Mouse (Mus musculus) neural tube, embryonic 12.5 days (tissue): ENCODE measurements around the gene Nfyc. TPM values are rescaled to one million over a fixed set of nuclear protein-coding genes. Genes with fewer than 3 reads are reported as not detected.

Experiments used
- ATAC-seq: fragments of 200-750 bp; cut with Nextera tagmentation; 2 replicates; pipeline ENCODE4 v1.8.0; 2017; ENCODE audit warnings: low read depth, mild to moderate bottlenecking, moderate TSS enrichment, moderate library complexity; ENCODE audit not compliant: low FRiP score
- H3K27ac ChIP-seq: fragments of 300-500 bp; sonication (generic); 2 replicates; pipeline ENCODE4 v1.5.1; 2016
- H3K27me3 ChIP-seq: fragments of 300-500 bp; sonication (generic); replicated peaks from 2 replicates; pipeline ENCODE4 v1.6.1; 2016; ENCODE audit warnings: mild to moderate bottlenecking
- H3K36me3 ChIP-seq: fragments of 300-500 bp; sonication (generic); 2 replicates; pipeline ENCODE4 v1.6.1; 2016; ENCODE audit warnings: mild to moderate bottlenecking
- H3K4me1 ChIP-seq: fragments of 300-500 bp; sonication (generic); 2 replicates; pipeline ENCODE4 v1.6.1; 2016
- H3K4me2 ChIP-seq: fragments of 300-500 bp; sonication (generic); replicated peaks from 2 replicates; pipeline ENCODE4 v1.6.1; 2016; ENCODE audit warnings: mild to moderate bottlenecking
- H3K4me3 ChIP-seq: fragments of 300-500 bp; sonication (generic); 2 replicates; pipeline ENCODE4 v1.5.1; 2016
- H3K9ac ChIP-seq: fragments of 300-500 bp; sonication (generic); 2 replicates; pipeline ENCODE4 v1.6.1; 2016; ENCODE audit warnings: mild to moderate bottlenecking
- H3K9me3 ChIP-seq: fragments of 300-500 bp; sonication (generic); 2 replicates; pipeline ENCODE4 v1.6.1; 2016; ENCODE audit warnings: mild to moderate bottlenecking
- WGBS: fragments of 180-500 bp; shearing (Covaris S2); methylation state at CpG from one replicate; pipeline ENCODE4 v1.1.7; 2016; 5-methylcytosine and 5-hydroxymethylcytosine counted together
- polyA plus RNA-seq: library from polyadenylated mRNA; unstranded; fragments of >200 nt; fragmentation: Nextera tagmentation; extraction: Ambion mirVana; gene quantifications from 2 replicates; pipeline ENCODE4 v1.2.1, GENCODE M21; 2016

The Nfyc gene
- polyA plus RNA-seq, 1 experiment from 2014 or later, result 104 TPM

DNA sequence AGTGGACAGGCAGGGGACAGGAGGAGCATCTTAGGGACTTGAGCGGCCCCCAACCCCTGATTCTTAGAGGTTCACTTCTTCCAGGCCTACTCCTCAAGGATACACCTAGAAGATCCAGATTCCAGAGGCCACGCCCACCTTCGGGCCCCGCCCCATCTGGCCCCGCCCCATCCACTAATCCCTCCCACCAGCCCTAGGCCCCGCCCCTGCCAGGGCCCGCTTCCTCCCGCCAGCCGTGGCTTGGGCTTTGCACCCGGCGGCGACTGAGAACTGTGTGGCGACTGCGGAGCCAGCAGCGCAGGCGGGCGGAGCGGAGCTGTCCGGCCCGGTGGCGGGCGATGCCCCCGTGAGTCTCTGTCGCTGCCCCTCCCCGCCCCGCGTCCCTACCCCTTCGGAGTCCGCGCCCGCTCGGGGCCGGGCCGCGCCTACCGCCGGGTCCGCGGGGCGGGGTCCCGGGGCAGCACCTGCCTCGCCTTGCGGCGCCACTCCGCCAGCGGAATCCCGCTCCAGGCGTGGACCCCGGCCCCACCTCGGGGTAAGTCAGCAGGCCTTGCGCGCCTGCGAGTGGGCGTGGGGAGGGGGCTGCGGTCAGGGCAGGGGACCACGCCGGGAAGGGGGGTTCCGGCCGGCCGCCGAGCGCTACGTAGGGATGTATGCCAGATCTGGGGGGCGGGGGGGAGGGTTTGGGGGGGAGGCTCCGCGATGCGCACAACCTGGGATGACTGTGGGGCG lies 23.4 kb upstream of the Nfyc start, which contains the start of gene Rims3:
Rims3 (plus strand) TSS at position 229 of the 732 bp plus-strand sequence.
- Histone ChIP-seq H3K9ac (peak within 1 kb of the TSS; percentile 77), H3K36me3 (no peaks in the 10 kb centered on the region), H3K4me1 (peaks cover 26% of the 10 kb centered on the region), H3K4me3 (peak within 1 kb of the TSS; percentile 74), H3K27me3 (peaks cover 22% of the 10 kb centered on the region; the same call in 1 of the 2 replicates), H3K4me2 (peak within 1 kb of the TSS; percentile 98), H3K27ac (no peak within 1 kb of the TSS), H3K9me3 (no peaks in the 10 kb centered on the region)
- peak; percentile 68 for ATAC-seq
- WGBS, result under 1% methylated on average over 64 of the region's 68 CpGs

DNA sequence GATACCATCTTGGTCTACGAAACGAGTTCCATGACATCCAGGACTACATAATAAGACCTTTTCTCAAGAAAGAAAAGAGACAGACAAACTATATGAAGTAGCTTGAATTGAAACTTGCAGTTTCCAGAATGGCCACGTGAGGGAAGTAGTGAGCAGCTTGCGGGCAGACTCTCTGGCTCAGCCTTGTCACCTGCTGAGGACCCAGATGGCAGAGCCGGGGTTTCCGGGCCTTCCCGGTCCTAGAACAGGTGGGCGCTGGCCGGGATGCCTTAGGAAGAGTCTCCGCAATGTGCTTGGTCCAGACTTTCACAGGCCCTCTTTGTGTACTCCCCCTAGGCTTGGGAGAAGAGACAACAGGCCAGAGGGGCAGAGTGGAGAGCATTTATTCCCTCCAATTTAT lies 19.6 kb upstream of the Nfyc start:
- Histone ChIP-seq H3K9me3 (no peaks in the 10 kb centered on the region), H3K4me1 (peaks cover 12% of the 10 kb centered on the region; the same call in 1 of the 2 replicates), H3K27me3 (peaks cover 15% of the 10 kb centered on the region; the same call in 1 of the 2 replicates), H3K36me3 (no peaks in the 10 kb centered on the region), H3K4me2 (no peak overlapping the region), H3K27ac (no peak overlapping the region), H3K4me3 (no peak overlapping the region), H3K9ac (no peak overlapping the region)
- 4% methylated on average over 10 of the region's 10 CpGs for WGBS
- ATAC-seq, result no peak

DNA sequence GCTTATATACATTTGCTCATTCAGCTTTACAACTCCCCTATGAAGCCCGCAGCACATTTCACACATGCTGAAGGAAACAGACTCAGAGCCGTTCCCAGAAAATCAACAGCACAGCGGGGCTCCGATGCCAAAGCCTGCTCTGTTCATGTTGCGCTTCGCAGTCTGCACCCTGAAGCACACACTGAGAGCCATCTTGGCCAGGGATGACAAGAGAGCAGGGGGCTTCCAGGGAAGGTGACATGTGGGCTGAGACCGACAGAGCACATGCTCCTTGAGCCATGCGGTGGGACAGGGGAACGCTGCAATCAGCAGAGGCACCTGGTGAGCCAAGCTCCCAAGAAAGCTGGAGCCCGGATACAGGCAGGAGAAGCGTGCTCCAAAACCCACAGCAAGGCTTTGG lies 18.1 kb upstream of the Nfyc start:
- Histone ChIP-seq H3K9ac (no peak overlapping the region), H3K4me2 (no peak overlapping the region), H3K36me3 (no peaks in the 10 kb centered on the region), H3K27ac (no peak overlapping the region), H3K4me1 (no peaks in the 10 kb centered on the region), H3K9me3 (no peaks in the 10 kb centered on the region), H3K4me3 (no peak overlapping the region), H3K27me3 (0 out of 2 replicates have a peak, but pooled peaks cover 8% of the 10 kb centered on the region)
- no peak for ATAC-seq
- WGBS, result 71% methylated on average over 11 of the region's 11 CpGs

DNA sequence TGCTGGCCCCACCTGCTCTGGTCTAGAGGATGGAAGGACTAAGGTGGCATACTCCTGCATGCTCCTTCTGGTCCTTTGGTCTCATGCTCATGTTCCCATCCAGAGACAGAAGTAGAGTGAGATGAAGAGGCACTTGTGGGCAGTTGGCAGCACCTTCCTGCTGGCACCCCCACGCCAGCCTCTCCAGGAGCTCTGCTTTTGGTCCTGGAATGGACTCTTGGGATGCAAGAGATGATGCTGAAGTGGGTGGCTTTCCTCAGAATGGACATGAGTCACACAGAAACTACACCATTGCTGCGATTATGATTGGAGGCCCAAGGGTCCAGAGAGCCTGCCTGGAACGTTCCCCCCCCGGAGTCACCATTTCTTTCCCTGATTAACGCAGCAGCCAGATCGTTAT lies 17.5 kb upstream of the Nfyc start:
- ATAC-seq, result no peak
- Histone ChIP-seq H3K4me2 (no peak overlapping the region), H3K27me3 (0 out of 2 replicates have a peak, but pooled peaks cover 6% of the 10 kb centered on the region), H3K4me1 (no peaks in the 10 kb centered on the region), H3K27ac (no peak overlapping the region), H3K9me3 (no peaks in the 10 kb centered on the region), H3K4me3 (no peak overlapping the region), H3K9ac (no peak overlapping the region), H3K36me3 (no peaks in the 10 kb centered on the region)
- WGBS, result 75% methylated on average over 6 of the region's 6 CpGs

DNA sequence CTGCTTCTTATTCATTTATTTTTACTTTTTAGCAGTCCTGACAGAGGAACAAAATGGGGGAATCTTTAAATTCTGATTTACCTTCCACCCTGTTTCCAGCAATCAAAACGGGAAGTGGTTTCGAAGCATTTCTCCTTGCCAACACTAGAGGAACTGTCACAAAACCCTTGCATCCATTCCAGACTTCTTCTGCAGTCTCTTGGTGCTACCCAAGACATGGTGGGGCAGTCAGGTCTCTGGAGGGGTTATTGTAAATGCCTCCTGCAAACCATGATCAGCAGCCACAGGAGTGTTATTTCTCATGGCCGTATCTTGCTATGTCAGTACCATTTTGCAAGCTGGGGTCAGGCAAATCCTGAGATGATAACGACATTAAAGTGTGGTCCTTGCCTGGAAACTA lies 13.7 kb upstream of the Nfyc start:
- WGBS, result 82% methylated on average over 4 of the region's 4 CpGs
- ATAC-seq, result no peak
- Histone ChIP-seq H3K4me1 (no peaks in the 10 kb centered on the region), H3K4me2 (no peak overlapping the region), H3K9ac (no peak overlapping the region), H3K27me3 (no peaks in the 10 kb centered on the region), H3K27ac (no peak overlapping the region), H3K4me3 (no peak overlapping the region), H3K9me3 (no peaks in the 10 kb centered on the region), H3K36me3 (no peaks in the 10 kb centered on the region)

DNA sequence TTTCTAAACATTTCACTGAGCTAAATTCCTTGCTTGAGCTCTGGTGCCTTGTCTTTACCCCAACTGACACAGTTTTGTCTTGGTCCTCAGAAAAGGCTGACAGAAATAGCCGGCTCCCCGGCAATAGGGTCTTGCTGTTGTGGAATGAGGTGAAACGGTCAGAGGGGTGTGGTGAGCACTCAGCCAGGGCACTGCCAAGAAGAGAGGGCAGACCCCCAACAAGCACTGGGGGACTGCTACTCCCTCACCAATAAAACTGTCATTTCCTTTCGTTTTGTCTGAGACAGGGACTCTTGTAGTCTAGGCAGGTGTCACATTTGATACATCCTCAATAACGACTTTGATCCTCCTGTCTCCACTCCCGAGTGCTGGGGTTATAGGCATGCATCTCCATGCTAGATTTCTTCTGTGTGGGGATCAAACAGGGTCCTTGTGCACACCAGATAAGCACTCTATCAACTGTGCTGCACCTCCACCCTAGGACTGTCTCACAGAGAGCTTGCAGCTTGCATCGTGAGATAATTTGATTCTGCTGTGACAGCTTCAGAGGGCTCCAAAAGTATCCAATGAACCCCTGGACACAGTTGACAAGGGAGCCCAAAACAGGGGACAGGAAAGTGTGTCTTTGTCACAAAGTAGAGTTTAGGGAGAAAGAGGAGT lies 13.2 kb upstream of the Nfyc start:
- Histone ChIP-seq H3K27ac (no peak overlapping the region), H3K4me2 (no peak overlapping the region), H3K9ac (no peak overlapping the region), H3K27me3 (no peaks in the 10 kb centered on the region), H3K9me3 (no peaks in the 10 kb centered on the region), H3K4me1 (no peaks in the 10 kb centered on the region), H3K36me3 (no peaks in the 10 kb centered on the region), H3K4me3 (no peak overlapping the region)
- 43% methylated on average over 7 of the region's 7 CpGs for WGBS
- ATAC-seq, result no peak

DNA sequence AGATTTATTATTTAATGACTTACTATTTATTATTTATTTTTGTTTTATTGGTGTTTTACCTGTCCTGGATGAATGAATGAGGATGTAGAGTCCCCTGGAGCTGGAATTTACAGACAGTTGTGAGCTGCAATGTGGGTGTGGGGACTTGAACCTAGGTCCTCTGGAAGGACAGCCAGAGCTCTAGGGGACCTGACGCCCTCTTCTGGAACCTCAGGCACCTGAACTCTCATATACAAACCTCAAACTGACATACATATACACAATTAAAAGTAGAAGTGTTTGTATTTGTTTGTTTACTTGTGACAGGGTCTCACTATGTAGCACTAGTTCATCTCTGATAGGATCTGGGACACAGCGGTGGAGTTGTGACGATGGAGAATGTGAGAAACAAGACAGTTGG lies 10.0 kb upstream of the Nfyc start:
- ATAC-seq, result no peak

DNA sequence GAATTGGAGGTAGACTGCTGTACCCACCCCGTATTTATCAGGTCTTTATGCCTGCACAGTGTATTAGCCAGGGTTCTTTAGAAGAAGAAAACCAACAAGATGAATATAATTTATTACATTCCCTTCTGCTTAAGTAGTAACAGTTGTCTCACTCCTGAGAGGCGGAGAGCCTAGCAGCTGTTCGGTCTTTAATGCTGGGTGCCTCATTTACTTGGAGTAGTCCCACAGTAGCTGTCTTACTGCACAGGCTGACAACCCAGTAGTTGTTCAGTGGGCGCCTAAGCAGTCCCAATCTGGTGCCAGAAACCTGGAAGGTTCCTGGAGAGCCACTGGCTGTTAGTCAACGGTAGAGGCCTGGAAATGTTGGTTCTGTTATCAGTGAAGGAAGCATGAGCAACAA lies 605 bp downstream of the Nfyc start:
- Histone ChIP-seq H3K27ac (no peak overlapping the region), H3K4me2 (no peak overlapping the region), H3K36me3 (no peaks in the 10 kb centered on the region), H3K27me3 (no peaks in the 10 kb centered on the region), H3K4me3 (no peak overlapping the region), H3K4me1 (peaks cover 3% of the 10 kb centered on the region; the same call in 1 of the 2 replicates), H3K9ac (no peak overlapping the region), H3K9me3 (no peaks in the 10 kb centered on the region)
- ATAC-seq, result no peak
- 74% methylated on average over 5 of the region's 5 CpGs for WGBS

More for the DNA sequence above, 10.0 kb upstream of the Nfyc start:
- Histone ChIP-seq H3K27me3 (no peaks in the 10 kb centered on the region), H3K4me3 (no peak overlapping the region), H3K4me2 (no peak overlapping the region), H3K4me1 (no peaks in the 10 kb centered on the region), H3K9ac (no peak overlapping the region), H3K36me3 (no peaks in the 10 kb centered on the region), H3K9me3 (no peaks in the 10 kb centered on the region), H3K27ac (no peak overlapping the region)
- 83% methylated on average over 3 of the region's 3 CpGs for WGBS

DNA sequence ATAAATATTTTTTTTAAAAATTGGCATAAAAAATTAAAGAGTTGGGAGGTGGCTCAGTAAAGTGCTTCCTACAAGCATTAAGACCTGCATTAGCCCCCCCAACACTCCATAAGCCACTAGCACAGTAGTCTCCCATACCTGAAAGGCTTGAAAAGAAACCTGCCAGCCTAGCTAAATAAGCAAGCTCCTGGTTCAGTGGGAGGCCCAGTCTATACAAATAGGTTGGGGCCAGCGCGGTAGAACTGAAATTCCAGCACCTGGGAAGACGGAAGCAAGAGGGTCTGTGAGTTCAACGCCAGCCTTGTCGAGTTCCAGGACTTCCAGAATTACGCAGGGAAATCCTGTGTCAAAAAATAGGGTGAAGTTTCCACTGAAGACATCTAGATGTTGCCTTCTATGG lies 5.0 kb downstream of the Nfyc start:
- H3K4me2 ChIP-seq, result peak overlapping the region; percentile 68; the same call in 1 of the 2 replicates
- H3K4me1 ChIP-seq, result peaks cover 18% of the 10 kb centered on the region
- 94% methylated on average over 6 of the region's 6 CpGs for WGBS
- no peak overlapping the region for H3K27ac ChIP-seq
- no peak for ATAC-seq
- no peak overlapping the region for H3K9ac ChIP-seq
- no peaks in the 10 kb centered on the region for H3K27me3 ChIP-seq
- H3K36me3 ChIP-seq, result no peaks in the 10 kb centered on the region; the same call in 1 of the 2 replicates
- no peaks in the 10 kb centered on the region for H3K9me3 ChIP-seq
- no peak overlapping the region for H3K4me3 ChIP-seq

DNA sequence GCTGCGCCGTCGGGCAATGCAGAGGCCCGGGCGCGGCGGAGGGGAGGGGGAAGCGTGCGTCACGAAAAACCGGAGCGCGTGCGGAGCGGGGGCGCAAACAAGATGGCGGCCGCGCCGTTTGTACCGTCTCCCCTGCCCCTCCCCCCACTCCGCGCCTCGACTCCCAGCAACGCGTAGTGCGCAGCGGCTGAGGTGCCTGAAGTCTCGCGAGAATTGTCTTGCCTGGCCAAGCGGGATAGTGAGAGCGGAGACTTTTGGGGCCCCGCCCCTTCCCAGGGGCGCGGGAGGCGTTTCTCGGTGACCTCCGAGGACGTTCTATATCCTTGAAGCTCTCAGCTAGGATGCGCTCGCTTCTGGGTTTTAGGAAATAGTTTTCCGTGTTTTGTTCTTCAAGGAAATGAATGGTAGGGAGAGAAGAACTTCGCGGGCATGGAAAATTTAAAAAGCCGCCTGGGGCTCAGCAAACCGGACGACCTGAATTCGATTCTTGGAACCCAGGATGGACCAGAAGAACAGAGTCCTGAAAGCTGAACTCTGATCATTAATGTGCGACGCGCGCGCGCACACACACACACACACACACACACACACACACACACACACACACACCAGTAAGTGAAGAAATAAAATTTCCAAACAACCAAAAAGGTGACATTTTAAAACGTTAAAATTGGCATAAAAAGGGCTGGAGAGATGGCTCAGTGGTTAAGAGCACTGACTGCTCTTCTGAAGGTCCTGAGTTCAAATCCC lies 5.6 kb downstream of the Nfyc start:
- Histone ChIP-seq H3K4me3 (peak overlapping the region; percentile 81), H3K9me3 (no peaks in the 10 kb centered on the region), H3K4me2 (peak overlapping the region; percentile 68), H3K27ac (peak overlapping the region; percentile 99), H3K4me1 (peaks cover 18% of the 10 kb centered on the region), H3K27me3 (no peaks in the 10 kb centered on the region), H3K36me3 (no peaks in the 10 kb centered on the region; the same call in 1 of the 2 replicates), H3K9ac (peak overlapping the region; percentile 99)
- ATAC-seq, result peak; percentile 97
- WGBS, result under 1% methylated on average over 47 of the region's 55 CpGs

DNA sequence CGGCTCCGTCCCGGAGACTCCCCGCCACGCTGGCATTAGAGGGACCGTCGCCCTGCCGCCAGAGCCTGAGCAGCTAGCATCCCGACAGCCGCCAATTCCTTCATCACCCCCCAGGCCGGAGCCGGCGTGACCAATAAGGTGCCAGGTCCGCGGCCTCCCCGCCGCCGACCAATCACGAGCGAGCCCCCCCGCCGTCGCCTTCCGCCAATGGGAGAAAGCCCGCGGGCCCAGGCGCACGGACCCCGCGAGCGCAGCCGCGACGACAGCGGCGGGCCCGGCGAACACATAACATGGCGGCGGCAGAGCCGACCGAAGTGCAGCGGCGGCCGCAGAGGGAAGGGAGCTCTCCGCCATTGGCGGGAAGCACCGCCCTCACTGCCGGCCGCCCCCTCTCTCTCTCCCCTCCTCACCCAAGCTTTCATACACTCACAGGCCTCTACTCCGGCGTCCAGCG lies 6.2 kb downstream of the Nfyc start:
- H3K9me3 ChIP-seq, result no peaks in the 10 kb centered on the region
- H3K27ac ChIP-seq, result peak overlapping the region; percentile 99
- H3K4me2 ChIP-seq, result peak overlapping the region; percentile 68
- no peaks in the 10 kb centered on the region; the same call in 1 of the 2 replicates for H3K36me3 ChIP-seq
- H3K4me3 ChIP-seq, result peak overlapping the region; percentile 81
- ATAC-seq, result peak; percentile 96
- WGBS, result under 1% methylated on average over 51 of the region's 53 CpGs
- no peaks in the 10 kb centered on the region for H3K27me3 ChIP-seq
- H3K4me1 ChIP-seq, result peaks cover 18% of the 10 kb centered on the region
- peak overlapping the region; percentile 99 for H3K9ac ChIP-seq
